Mouse (Mus musculus): ENCODE measurements around the gene Klhl2. TPM values are rescaled to one million over a fixed set of nuclear protein-coding genes. Genes with fewer than 3 reads are reported as not detected.

Gene Klhl2
- polyA plus RNA-seq, 1 experiment: 13.1 TPM

GRCm38 (mm10) chr8:64832581-64833135 lies 17.2 kb downstream of the Klhl2 start:
- TF ChIP-seq CTCF (IDR thresholded peaks at IDR 0.05; ENCODE audit: borderline replicate concordance, insufficient read depth, low read length) (no peak), POLR2A (IDR thresholded peaks at IDR 0.05; ENCODE audit: low read depth, low read length) (no peak)
- Histone ChIP-seq H3K4me1 (ENCODE audit: control insufficient read depth, insufficient read depth, low read length) (peaks cover 10% of the 10 kb centered on the region), H3K27ac (ENCODE audit: insufficient read depth, low read length) (no peak overlapping the region), H3K4me3 (ENCODE audit: insufficient read depth, low read length) (no peak overlapping the region)

GRCm38 (mm10) chr8:64831656-64832055 lies 18.2 kb downstream of the Klhl2 start:
- no peak for TF ChIP-seq POLR2A (IDR thresholded peaks at IDR 0.05; ENCODE audit: low read depth, low read length)
- TF ChIP-seq CTCF (IDR thresholded peaks at IDR 0.05; ENCODE audit: borderline replicate concordance, insufficient read depth, low read length): no peak
- H3K4me3 ChIP-seq (ENCODE audit: insufficient read depth, low read length): no peak overlapping the region
- H3K27ac ChIP-seq (ENCODE audit: insufficient read depth, low read length): no peak overlapping the region
- peaks cover 9% of the 10 kb centered on the region for H3K4me1 ChIP-seq (ENCODE audit: control insufficient read depth, insufficient read depth, low read length)

- Histone ChIP-seq H3K27ac (ENCODE audit: insufficient read depth, low read length) (no peak overlapping the region), H3K4me3 (ENCODE audit: insufficient read depth, low read length) (no peak overlapping the region), H3K4me1 (ENCODE audit: control insufficient read depth, insufficient read depth, low read length) (peaks cover 3% of the 10 kb centered on the region)
- TF ChIP-seq POLR2A (IDR thresholded peaks at IDR 0.05; ENCODE audit: low read depth, low read length) (no peak), CTCF (IDR thresholded peaks at IDR 0.05; ENCODE audit: borderline replicate concordance, insufficient read depth, low read length) (no peak)
Measured at GRCm38 (mm10) chr8:64829921-64830320, 19.9 kb downstream of the Klhl2 start.

- H3K4me1 ChIP-seq (ENCODE audit: control insufficient read depth, insufficient read depth, low read length): peaks cover 3% of the 10 kb centered on the region
- H3K27ac ChIP-seq (ENCODE audit: insufficient read depth, low read length): no peak overlapping the region
- TF ChIP-seq POLR2A (IDR thresholded peaks at IDR 0.05; ENCODE audit: low read depth, low read length): no peak
- TF ChIP-seq CTCF (IDR thresholded peaks at IDR 0.05; ENCODE audit: borderline replicate concordance, insufficient read depth, low read length): no peak
Measured at GRCm38 (mm10) chr8:64829391-64829790, 20.4 kb downstream of the Klhl2 start.

GRCm38 (mm10) chr8:64828466-64828865 lies 21.4 kb downstream of the Klhl2 start:
- H3K27ac ChIP-seq (ENCODE audit: insufficient read depth, low read length): no peak overlapping the region
- TF ChIP-seq CTCF (IDR thresholded peaks at IDR 0.05; ENCODE audit: borderline replicate concordance, insufficient read depth, low read length) (no peak), POLR2A (IDR thresholded peaks at IDR 0.05; ENCODE audit: low read depth, low read length) (no peak)
- H3K4me3 ChIP-seq (ENCODE audit: insufficient read depth, low read length): no peak overlapping the region

More at GRCm38 (mm10) chr8:64829391-64829790, 20.4 kb downstream of the Klhl2 start:
- no peak overlapping the region for H3K4me3 ChIP-seq (ENCODE audit: insufficient read depth, low read length)

GRCm38 (mm10) chr8:64827356-64827755 lies 22.5 kb downstream of the Klhl2 start:
- H3K4me3 ChIP-seq (ENCODE audit: insufficient read depth, low read length): no peak overlapping the region
- TF ChIP-seq POLR2A (IDR thresholded peaks at IDR 0.05; ENCODE audit: low read depth, low read length): no peak
- no peak for TF ChIP-seq CTCF (IDR thresholded peaks at IDR 0.05; ENCODE audit: borderline replicate concordance, insufficient read depth, low read length)
- H3K4me1 ChIP-seq (ENCODE audit: control insufficient read depth, insufficient read depth, low read length): peaks cover 3% of the 10 kb centered on the region
- no peak overlapping the region for H3K27ac ChIP-seq (ENCODE audit: insufficient read depth, low read length)

More at GRCm38 (mm10) chr8:64828466-64828865, 21.4 kb downstream of the Klhl2 start:
- peaks cover 3% of the 10 kb centered on the region for H3K4me1 ChIP-seq (ENCODE audit: control insufficient read depth, insufficient read depth, low read length)

GRCm38 (mm10) chr8:64826461-64826860 lies 23.4 kb downstream of the Klhl2 start:
- TF ChIP-seq POLR2A (IDR thresholded peaks at IDR 0.05; ENCODE audit: low read depth, low read length) (no peak), CTCF (IDR thresholded peaks at IDR 0.05; ENCODE audit: borderline replicate concordance, insufficient read depth, low read length) (no peak)
- Histone ChIP-seq H3K4me1 (ENCODE audit: control insufficient read depth, insufficient read depth, low read length) (peaks cover 3% of the 10 kb centered on the region), H3K27ac (ENCODE audit: insufficient read depth, low read length) (no peak overlapping the region), H3K4me3 (ENCODE audit: insufficient read depth, low read length) (no peak overlapping the region)

GRCm38 (mm10) chr8:64823905-64824304 lies 25.9 kb downstream of the Klhl2 start:
- TF ChIP-seq POLR2A (IDR thresholded peaks at IDR 0.05; ENCODE audit: low read depth, low read length): no peak
- TF ChIP-seq CTCF (IDR thresholded peaks at IDR 0.05; ENCODE audit: borderline replicate concordance, insufficient read depth, low read length): no peak
- H3K27ac ChIP-seq (ENCODE audit: insufficient read depth, low read length): no peak overlapping the region
- peaks cover 3% of the 10 kb centered on the region for H3K4me1 ChIP-seq (ENCODE audit: control insufficient read depth, insufficient read depth, low read length)
- H3K4me3 ChIP-seq (ENCODE audit: insufficient read depth, low read length): no peak overlapping the region

- no peak for TF ChIP-seq POLR2A (IDR thresholded peaks at IDR 0.05; ENCODE audit: low read depth, low read length)
- TF ChIP-seq CTCF (IDR thresholded peaks at IDR 0.05; ENCODE audit: borderline replicate concordance, insufficient read depth, low read length): no peak
- no peak overlapping the region for H3K4me3 ChIP-seq (ENCODE audit: insufficient read depth, low read length)
- no peak overlapping the region for H3K27ac ChIP-seq (ENCODE audit: insufficient read depth, low read length)
- H3K4me1 ChIP-seq (ENCODE audit: control insufficient read depth, insufficient read depth, low read length): no peaks in the 10 kb centered on the region
Measured at GRCm38 (mm10) chr8:64820940-64821339, 28.9 kb downstream of the Klhl2 start.

- Histone ChIP-seq H3K4me1 (ENCODE audit: control insufficient read depth, insufficient read depth, low read length) (peaks cover under 1% of the 10 kb centered on the region), H3K27ac (ENCODE audit: insufficient read depth, low read length) (no peak overlapping the region), H3K4me3 (ENCODE audit: insufficient read depth, low read length) (no peak overlapping the region)
- TF ChIP-seq POLR2A (IDR thresholded peaks at IDR 0.05; ENCODE audit: low read depth, low read length) (no peak), CTCF (IDR thresholded peaks at IDR 0.05; ENCODE audit: borderline replicate concordance, insufficient read depth, low read length) (no peak)
Measured at GRCm38 (mm10) chr8:64811790-64812189, 38.0 kb downstream of the Klhl2 start.

Data from embryonic fibroblast, embryonic 13.5 days (primary cell).